Mouse (Mus musculus): ENCODE measurements at regions not wholly inside any gene's neighbourhood (a gene's known extent, or its start where the extent isn't known, plus 50 kb on each side); places are given as distances from the start of the nearest gene placed in this dataset.

DNA sequence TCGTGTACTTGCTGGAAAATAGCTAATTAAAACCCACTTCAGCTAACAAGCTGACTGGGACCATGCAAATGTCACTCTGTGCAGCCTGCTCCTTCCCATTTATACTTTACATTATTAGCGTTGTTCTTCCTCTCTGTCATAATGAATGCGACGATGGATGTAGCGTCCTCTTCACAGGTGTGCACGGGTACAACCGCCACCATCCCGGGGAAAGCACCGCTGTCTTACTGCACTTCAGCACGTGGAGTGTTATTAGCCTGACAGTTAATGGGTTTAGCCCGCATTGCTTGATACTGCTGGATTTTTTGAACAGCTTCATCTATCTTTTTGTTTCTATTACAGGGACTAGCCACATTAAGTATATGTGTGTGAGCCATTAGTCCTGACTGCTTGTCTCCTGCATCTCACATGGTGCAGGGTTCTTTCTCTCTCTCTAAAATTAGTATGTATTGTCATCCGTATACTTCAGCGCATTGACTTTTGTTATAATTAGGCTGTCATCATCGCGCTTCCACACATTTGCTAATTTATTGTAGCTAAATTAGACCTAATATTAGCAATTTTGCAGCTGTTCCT, 383.0 kb downstream of the Rnf144b start:
- no peak for TF ChIP-seq EP300 (IDR thresholded peaks at IDR 0.05; ENCODE audit: low read depth)
- no peak for TF ChIP-seq CTCF (IDR thresholded peaks at IDR 0.05; ENCODE audit: low read depth)

All from heart, postnatal 0 days (tissue).